Mouse (Mus musculus) kidney, embryonic 14.5 days (tissue): ENCODE measurements around the gene Slc2a10. TPM values are rescaled to one million over a fixed set of nuclear protein-coding genes. Genes with fewer than 3 reads are reported as not detected.

ENCODE experiments used
- ATAC-seq: fragments of 200-750 bp; cut with Nextera tagmentation; 2 replicates; pipeline ENCODE4 v1.8.0; 2017; ENCODE audit warnings: moderate number of reproducible peaks, mild to moderate bottlenecking, moderate TSS enrichment, moderate library complexity; ENCODE audit not compliant: low FRiP score, low TSS enrichment
- H3K27ac ChIP-seq: fragments of 300-500 bp; sonication (generic); 2 replicates; pipeline ENCODE4 v1.5.1; 2014; ENCODE audit warnings: low read depth, mild to moderate bottlenecking, low read length, moderate library complexity, mixed read lengths
- H3K27me3 ChIP-seq: fragments of 300-500 bp; sonication (generic); 2 replicates; pipeline ENCODE4 v1.6.1; 2014; ENCODE audit warnings: mild to moderate bottlenecking, low read length; ENCODE audit not compliant: control insufficient read depth, insufficient read depth
- H3K36me3 ChIP-seq: fragments of 300-500 bp; sonication (generic); 2 replicates; pipeline ENCODE4 v1.6.1; 2014; ENCODE audit warnings: low read length, mixed read lengths; ENCODE audit not compliant: control insufficient read depth, insufficient read depth
- H3K4me1 ChIP-seq: fragments of 300-500 bp; sonication (generic); 2 replicates; pipeline ENCODE4 v1.6.1; 2014; ENCODE audit warnings: low read length, mixed read lengths; ENCODE audit not compliant: control insufficient read depth, insufficient read depth
- H3K4me2 ChIP-seq: fragments of 300-500 bp; sonication (generic); replicated peaks from 2 replicates; pipeline ENCODE4 v1.6.1; 2014; ENCODE audit warnings: low read depth, mild to moderate bottlenecking, low read length
- H3K4me3 ChIP-seq: fragments of 300-500 bp; sonication (generic); 2 replicates; pipeline ENCODE4 v1.5.1; 2014; ENCODE audit warnings: mild to moderate bottlenecking, low read length
- H3K9ac ChIP-seq: fragments of 300-500 bp; sonication (generic); 2 replicates; pipeline ENCODE4 v1.6.1; 2014; ENCODE audit warnings: low read depth, mild to moderate bottlenecking, low read length, moderate library complexity
- H3K9me3 ChIP-seq: fragments of 300-500 bp; sonication (generic); 2 replicates; pipeline ENCODE4 v1.6.1; 2016; ENCODE audit warnings: low read length; ENCODE audit not compliant: control insufficient read depth
- WGBS: fragments of 180-500 bp; shearing (Covaris S2); extraction: QIAGEN DNeasy Blood & Tissue Kit; methylation state at CpG from one replicate; pipeline ENCODE4 v1.1.7; 2014; 5-methylcytosine and 5-hydroxymethylcytosine counted together
- polyA plus RNA-seq: library from polyadenylated mRNA; unstranded; fragments of >200 nt; fragmentation: Nextera tagmentation; extraction: Ambion mirVana; gene quantifications from 2 replicates; pipeline ENCODE4 v1.2.1, GENCODE M21; 2014

Gene Slc2a10
- polyA plus RNA-seq, 1 experiment from 2014 or later = 6.9 TPM

DNA sequence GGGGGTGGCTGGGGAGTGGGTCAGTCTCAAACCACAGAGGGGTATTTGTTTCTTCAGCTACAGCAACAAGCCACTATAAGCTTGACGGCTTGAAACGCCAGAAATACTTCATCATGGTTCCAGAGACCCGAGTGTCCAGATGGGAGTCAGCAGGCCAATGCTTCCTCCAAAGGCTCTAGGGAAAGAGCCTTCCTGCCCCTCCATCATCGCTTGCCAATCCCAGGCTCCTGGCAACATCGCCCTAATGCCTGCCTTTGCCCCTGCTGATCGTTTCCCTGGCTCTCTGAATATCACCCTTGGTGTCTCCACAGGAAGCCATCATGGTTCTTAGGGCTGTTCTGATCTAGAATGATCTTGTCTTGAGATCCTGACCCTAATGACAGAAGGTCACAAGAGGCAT, 58.3 kb downstream of the Slc2a10 start:
- Histone ChIP-seq H3K9ac (no peak overlapping the region), H3K27ac (no peak overlapping the region), H3K9me3 (no peaks in the 10 kb centered on the region), H3K36me3 (no peaks in the 10 kb centered on the region), H3K27me3 (peaks cover 12% of the 10 kb centered on the region), H3K4me1 (0 out of 2 replicates have a peak, but pooled peaks cover 13% of the 10 kb centered on the region), H3K4me2 (no peak overlapping the region), H3K4me3 (no peak overlapping the region)
- WGBS = 87% methylated on average over 6 of the region's 6 CpGs
- no peak for ATAC-seq

DNA sequence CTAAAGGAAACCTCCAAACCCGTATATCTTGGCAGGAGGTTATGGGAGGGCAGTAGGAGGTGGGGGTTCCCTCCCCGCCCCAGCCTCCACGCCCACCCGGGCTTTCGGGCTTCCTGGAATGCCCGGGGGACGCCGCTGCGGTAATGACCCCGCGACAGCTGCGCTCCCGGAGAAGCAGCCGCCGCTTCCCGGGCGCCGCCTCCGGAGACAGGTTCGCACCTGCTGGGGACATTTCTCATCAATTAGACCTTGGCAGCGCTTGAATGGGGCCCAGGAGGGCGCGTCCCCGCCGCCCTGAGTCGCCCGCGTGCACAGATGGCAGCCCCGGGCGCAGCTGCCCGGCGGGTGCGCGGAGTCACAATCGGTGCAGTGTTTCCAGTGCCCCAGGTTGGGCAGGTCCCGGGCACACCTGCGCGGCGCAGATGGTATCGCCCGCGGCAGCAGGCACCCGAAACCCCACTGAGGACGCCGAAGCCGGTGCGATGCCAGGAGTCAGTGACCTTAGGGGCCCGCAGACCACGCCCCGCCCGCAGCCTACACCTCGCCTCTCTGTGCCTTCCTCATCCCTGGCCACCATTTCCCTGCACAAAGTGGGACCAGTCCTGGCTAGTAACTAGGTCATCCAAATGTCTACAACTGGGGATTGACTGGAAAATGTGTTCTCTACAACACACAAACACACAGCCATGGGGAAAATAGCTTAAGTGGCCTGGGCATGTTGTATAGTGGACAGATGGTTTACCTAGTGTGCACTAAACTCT, 59.9 kb downstream of the Slc2a10 start:
- Histone ChIP-seq H3K36me3 (no peaks in the 10 kb centered on the region), H3K9me3 (no peaks in the 10 kb centered on the region), H3K4me1 (0 out of 2 replicates have a peak, but pooled peaks cover 13% of the 10 kb centered on the region), H3K4me2 (peak overlapping the region; percentile 84), H3K9ac (peak overlapping the region; percentile 47), H3K27ac (no peak overlapping the region), H3K27me3 (peaks cover 12% of the 10 kb centered on the region), H3K4me3 (peak overlapping the region; percentile 44)
- WGBS = 1% methylated on average over 48 of the region's 52 CpGs
- no peak for ATAC-seq

DNA sequence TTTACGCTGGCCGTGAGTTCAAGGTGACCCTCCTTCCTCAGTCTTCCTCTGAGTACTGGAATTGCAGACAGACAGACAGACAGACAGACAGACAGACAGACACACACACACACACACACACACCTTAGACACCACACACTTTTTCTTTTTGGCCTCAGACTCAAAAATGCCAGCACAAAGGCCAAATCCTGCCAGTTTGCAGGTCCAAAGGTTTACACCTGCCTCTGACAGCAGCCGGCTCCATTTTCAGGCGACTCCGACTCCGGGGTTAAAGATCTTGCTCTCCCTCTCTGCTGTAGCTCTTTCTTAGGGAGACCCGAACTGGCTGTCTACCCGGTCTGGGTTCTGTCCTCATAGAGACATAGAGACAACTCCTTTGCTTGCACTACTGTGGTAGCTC, 60.5 kb downstream of the Slc2a10 start:
- Histone ChIP-seq H3K36me3 (no peaks in the 10 kb centered on the region), H3K27ac (no peak overlapping the region), H3K4me2 (no peak overlapping the region), H3K4me1 (0 out of 2 replicates have a peak, but pooled peaks cover 13% of the 10 kb centered on the region), H3K9me3 (no peaks in the 10 kb centered on the region), H3K9ac (no peak overlapping the region), H3K27me3 (peaks cover 12% of the 10 kb centered on the region), H3K4me3 (no peak overlapping the region)
- ATAC-seq = no peak
- WGBS = 55% methylated on average over 8 of the region's 8 CpGs

DNA sequence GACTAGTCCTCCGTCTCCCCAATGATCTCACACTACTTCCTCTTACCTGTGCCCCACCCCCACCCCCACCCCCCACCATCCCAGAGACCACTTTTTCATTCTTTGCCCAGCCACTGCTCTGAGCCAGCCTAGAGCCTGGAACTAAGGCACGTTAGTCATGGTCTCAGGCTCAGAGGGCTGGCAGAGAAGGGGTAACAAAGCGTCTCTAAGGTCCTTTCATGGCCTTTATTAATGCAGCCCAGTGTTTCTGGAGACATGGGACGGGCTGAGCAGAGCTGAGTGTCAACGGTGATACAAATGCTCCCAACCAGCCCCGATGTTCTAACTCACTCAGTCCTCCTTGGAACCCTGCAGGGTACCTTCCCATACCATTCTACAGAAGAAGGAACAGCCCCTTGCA, 61.0 kb downstream of the Slc2a10 start:
- no peak overlapping the region for H3K27ac ChIP-seq

DNA sequence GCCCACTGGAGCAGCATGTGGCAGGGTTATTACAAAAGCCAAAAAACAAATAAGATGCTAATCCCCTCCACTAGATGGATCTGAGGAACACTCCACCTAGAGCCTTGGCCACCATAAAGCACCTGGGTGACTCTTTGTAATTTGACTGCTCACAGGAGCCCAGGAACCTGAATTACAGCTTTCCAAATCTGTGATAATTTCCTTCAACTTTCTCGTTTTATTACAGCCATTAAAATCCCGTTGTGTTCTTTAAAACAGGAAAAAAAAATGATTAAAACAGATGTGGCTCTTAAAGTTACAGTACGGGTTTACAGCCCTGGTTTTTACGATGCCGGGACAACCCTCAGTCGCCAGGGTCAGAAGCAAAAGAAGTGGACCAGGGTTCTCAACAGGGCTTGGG, 63.3 kb downstream of the Slc2a10 start:
- H3K9ac ChIP-seq = no peak overlapping the region
- 0 out of 2 replicates have a peak, but pooled peaks cover 5% of the 10 kb centered on the region for H3K4me1 ChIP-seq
- no peak overlapping the region for H3K4me2 ChIP-seq
- no peak overlapping the region for H3K27ac ChIP-seq
- no peaks in the 10 kb centered on the region for H3K9me3 ChIP-seq
- H3K4me3 ChIP-seq = no peak overlapping the region
- H3K27me3 ChIP-seq = peaks cover 12% of the 10 kb centered on the region
- ATAC-seq = no peak
- H3K36me3 ChIP-seq = no peaks in the 10 kb centered on the region
- WGBS = 27% methylated on average over 6 of the region's 6 CpGs

More for the DNA sequence above, 61.0 kb downstream of the Slc2a10 start:
- Histone ChIP-seq H3K9ac (no peak overlapping the region), H3K4me2 (no peak overlapping the region), H3K9me3 (no peaks in the 10 kb centered on the region), H3K36me3 (no peaks in the 10 kb centered on the region), H3K4me3 (no peak overlapping the region), H3K4me1 (0 out of 2 replicates have a peak, but pooled peaks cover 13% of the 10 kb centered on the region), H3K27me3 (peaks cover 12% of the 10 kb centered on the region)
- ATAC-seq = no peak
- WGBS = 61% methylated on average over 6 of the region's 6 CpGs

DNA sequence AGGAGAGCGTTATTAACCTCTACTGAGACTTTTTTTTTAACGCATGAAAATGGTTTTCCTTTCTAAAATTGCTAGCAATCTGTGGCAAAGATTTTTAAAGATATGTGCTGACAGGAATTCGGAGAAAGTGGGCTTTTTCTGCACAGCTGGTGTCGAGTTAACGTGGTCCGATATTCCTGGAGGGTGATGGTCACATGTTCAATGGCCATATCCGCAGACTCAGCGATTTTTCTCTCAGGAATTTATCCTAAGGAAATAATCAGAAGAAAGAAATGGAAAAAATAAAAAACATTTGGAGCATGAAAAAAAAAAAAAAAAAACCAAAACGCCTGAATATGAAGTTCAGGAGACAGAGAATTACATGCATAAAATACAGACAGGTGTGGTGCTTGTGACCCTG, 64.2 kb downstream of the Slc2a10 start:
- 0 out of 2 replicates have a peak, but pooled peaks cover 5% of the 10 kb centered on the region for H3K4me1 ChIP-seq
- H3K27ac ChIP-seq = no peak overlapping the region
- no peaks in the 10 kb centered on the region for H3K36me3 ChIP-seq
- no peak for ATAC-seq
- no peaks in the 10 kb centered on the region for H3K9me3 ChIP-seq
- H3K4me3 ChIP-seq = no peak overlapping the region
- H3K27me3 ChIP-seq = peaks cover 12% of the 10 kb centered on the region
- H3K9ac ChIP-seq = no peak overlapping the region
- H3K4me2 ChIP-seq = no peak overlapping the region
- 76% methylated on average over 9 of the region's 9 CpGs for WGBS

DNA sequence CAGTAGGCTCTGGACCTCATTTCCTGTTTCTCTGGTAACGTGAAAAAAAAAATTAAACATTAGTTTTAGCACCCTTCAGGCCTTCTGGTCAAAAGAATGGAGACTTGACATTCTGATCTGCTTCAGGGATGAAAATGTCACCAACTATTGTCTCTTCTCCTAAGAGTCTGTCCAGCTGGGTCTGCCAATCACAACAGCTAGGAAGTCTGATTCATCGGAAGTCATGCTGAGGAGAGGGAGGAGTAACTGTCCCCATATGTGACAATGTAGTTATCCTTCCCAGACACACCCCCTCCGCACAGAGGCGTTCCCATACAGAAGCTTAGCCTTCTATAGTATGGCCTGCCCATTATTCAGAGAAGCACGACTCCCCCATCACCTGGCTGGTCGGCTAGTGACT, 65.3 kb downstream of the Slc2a10 start:
- no peak for ATAC-seq
- WGBS = 59% methylated on average over 6 of the region's 6 CpGs
- Histone ChIP-seq H3K4me3 (no peak overlapping the region), H3K27me3 (peaks cover 6% of the 10 kb centered on the region; the same call in 1 of the 2 replicates), H3K4me2 (no peak overlapping the region), H3K4me1 (no peaks in the 10 kb centered on the region), H3K27ac (no peak overlapping the region), H3K9me3 (no peaks in the 10 kb centered on the region), H3K36me3 (no peaks in the 10 kb centered on the region), H3K9ac (no peak overlapping the region)

Other genes starting within 250 kb of the Slc2a10 start
- 35.4 and 54.1 TPM in 2 replicates for gene Slc35c2, start 215.9 kb upstream of the Slc2a10 start, polyA plus RNA-seq
- 56.9 and 84.1 TPM in 2 replicates for gene Elmo2, start 177.3 kb upstream of the Slc2a10 start, polyA plus RNA-seq
- gene Zfp663, start 135.1 kb upstream of the Slc2a10 start, polyA plus RNA-seq = 0.67 and 0.88 TPM in 2 replicates
- gene Zfp334, start 115.5 kb upstream of the Slc2a10 start, polyA plus RNA-seq = 7.9 and 13.9 TPM in 2 replicates
- 0.07 and 0.09 TPM in 2 replicates for gene Ocstamp, start 103.4 kb upstream of the Slc2a10 start, polyA plus RNA-seq
- gene Slc13a3, start 30.6 kb upstream of the Slc2a10 start, polyA plus RNA-seq = 0.24 and 0.42 TPM in 2 replicates
- gene Trp53rka, start 10.5 kb upstream of the Slc2a10 start, polyA plus RNA-seq = 27.0 and 42.5 TPM in 2 replicates
- gene Eya2, start 91.2 kb downstream of the Slc2a10 start, polyA plus RNA-seq = 7.0 and 10.4 TPM in 2 replicates